Mouse (Mus musculus) heart, postnatal 4 days (tissue): ENCODE measurements around the gene Otud5. TPM values are rescaled to one million over a fixed set of nuclear protein-coding genes. Genes with fewer than 3 reads are reported as not detected.
"Not testable (repeated sequence)": the region's sequence is repeated elsewhere in the genome, so short reads cannot be mapped to it uniquely, and the experiment has no call there.

ENCODE experiments used
- DNase-seq: peaks from one replicate; pipeline ENCODE4 v3.0.0; 2021
- total RNA-seq, 2 experiments: library from RNA; stranded (reverse); gene quantifications; 2 replicates each; pipeline ENCODE4 v1.2.3; 2021

Gene Otud5
- total RNA-seq: 10 to 100 TPM; 34.8 to 39.3 TPM

- peak; percentile 93 for DNase-seq
Observed at GRCm38 (mm10) chrX:7841163-7842162, at the start of gene Otud5. Otud5 (plus strand) TSS chrX:7841364.

GRCm38 (mm10) chrX:7793361-7793760 is 47.8 kb upstream of the Otud5 start:
- no peak for DNase-seq

GRCm38 (mm10) chrX:7795016-7795415 is 46.1 kb upstream of the Otud5 start:
- peak; percentile 60 for DNase-seq

GRCm38 (mm10) chrX:7797327-7797726 is 43.8 kb upstream of the Otud5 start:
- DNase-seq: no peak

DNA sequence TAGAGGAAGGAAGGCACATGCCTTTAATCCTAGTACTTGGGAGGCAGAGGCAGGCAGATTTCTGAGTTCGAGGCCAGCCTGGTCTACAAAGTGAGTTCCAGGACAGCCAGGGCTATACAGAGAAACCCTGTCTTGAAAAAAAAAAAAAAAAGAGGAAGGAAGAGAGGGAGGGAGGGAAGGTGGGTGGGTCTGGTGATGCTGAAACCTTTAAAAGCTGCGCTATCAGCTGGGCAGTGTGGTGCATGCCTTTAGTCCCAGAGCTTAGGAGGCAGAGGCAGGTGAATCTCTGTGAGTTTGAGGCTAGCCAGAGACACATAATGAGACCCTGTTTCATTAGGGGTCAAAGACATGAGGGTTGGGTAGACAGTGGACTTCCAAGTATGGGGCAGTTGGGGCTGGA is 39.0 kb upstream of the Otud5 start:
- not testable (repeated sequence) for DNase-seq

DNA sequence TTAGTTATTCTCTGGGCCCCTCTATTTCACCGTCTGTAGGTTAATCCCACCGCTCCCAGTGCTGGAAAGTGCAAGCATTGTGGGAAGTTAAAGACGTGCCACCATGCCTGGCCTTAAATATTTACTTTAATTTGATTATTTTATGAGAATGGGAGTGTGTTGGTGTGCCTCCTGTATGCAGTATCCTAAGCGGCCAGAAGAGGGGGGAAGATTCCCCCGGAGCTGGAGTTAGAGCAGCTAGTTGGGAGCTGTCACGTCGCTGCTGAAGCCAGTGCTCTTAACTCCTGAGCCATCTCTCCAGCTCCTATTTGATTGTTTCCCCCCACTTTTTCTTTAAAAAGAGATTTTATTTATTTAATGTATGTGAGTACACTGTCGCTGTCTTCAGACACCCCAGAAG is 26.1 kb upstream of the Otud5 start:
- peak; percentile 47 for DNase-seq

DNA sequence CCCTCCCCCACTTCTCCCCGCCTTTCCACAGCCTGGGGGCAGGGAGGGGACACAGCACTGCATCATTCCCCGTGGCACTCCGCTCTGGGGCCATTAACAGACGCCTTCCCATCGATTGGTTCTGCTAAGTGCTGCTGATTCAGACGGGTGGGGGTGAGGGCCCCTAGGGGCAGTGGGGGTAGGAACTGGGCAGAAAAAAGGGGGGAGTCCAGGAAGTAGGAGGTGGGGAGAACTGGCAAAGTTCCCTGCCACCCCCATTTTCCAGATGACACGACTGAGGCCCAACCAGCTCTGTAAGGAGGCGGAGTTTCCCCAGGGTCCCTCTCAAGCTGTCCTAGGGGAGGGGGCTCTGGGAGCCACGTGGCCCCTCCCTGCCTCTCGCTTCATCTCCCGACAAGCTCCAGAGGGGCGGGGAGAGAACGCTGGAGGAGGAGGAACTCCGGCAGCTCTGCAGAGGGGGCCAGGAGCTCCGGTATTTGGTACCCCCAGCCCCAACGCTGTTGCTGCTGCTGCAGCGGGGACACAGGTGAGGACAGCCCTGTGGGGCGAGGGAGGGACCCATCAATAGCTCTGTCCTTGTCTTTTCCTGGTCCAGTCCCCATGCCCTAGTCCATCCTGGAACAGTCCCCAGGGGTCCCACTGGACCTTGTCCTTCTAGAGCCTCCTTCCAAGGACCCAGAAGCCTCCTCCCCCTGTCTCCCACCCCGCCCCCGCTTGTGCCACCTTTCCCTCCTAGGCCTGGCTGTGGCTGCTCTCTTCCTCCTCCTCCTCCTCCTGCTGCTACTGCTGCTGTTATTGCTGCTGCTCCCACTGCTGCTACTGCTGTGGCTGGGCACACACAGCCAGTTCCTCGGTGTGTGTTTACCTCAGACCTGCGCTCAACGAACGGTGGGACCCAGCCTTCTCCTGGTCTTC is 19.0 kb upstream of the Otud5 start, which contains the start of gene Kcnd1:
Gene Kcnd1 (plus strand): TSS at position 425 of the 915 bp plus-strand sequence.
- DNase-seq: peak; percentile 37

DNA sequence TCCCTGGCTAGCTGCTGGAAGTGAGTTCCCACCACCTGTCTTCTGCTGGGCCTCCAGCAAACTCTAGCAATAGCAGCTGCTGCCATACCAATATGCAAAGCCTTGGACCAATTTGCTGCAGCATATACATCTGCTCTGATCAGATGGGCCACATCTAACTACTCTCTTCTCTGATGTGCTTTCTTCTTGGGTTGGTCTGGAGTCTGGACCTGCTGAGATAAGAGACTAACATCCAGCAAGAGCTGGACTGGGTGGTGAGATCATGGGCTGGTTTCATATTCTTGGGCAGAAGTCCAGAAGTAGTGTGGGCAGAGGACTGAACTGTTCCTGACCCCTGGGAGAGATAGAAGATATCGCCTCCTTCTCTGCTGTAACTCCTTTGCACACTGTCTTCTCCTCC is 4.0 kb upstream of the Otud5 start:
- DNase-seq: no peak

DNA sequence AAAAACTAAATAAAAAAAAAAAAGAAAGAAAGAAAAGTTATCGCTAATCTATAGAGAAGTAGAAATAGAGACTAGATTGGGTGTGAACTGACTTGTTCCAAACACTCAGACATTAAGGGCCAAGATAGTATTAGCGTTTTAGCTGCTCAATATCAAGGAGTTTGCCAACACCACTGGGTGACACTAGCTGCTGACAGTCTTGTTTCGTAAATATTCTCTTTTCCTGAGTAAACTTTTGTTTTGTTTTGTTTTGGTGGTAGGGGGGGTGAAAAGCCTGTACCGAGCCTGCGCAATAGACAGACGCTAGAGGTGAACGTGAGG is 362 bp upstream of the Otud5 start:
- DNase-seq: no peak

DNA sequence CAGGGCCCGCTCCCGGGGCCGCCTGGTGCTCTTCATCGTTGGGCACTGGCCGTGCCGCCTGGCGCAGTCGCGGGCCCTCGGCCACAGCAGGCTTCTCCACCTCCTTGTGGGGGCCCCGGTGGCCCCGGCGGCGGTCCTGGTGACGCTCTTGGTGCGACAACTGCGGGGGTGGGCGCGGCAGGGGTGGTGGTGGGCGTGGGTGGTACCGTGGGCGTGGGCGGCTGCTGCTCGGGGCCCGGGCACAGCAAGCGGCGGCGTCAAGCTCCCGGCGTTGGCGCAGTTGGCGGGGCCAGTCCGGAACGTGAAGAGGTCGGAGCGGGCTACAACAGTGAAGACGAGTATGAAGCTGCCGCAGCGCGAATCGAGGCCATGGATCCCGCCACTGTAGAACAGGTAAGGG is 1.2 kb downstream of the Otud5 start:
- peak; percentile 24 for DNase-seq

DNA sequence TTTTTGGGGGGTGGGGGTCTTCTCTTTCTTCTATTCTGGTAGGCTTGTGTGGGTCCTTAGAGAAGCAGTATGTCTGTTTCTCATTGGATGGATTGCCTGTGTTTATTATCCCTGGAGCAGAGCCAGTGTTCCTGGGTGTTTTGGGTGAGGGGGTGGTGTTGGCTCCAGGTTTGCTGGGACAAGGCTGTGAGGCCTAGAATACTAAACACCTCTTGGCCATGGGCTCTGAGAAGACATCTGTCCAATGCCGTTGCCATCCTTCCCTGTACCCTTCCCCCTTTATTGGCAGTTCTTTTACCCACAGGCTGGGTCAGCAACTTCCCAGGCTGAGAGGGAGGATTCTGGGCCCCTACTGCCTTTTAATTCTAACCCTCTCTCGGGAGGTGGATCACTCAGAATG is 6.7 kb downstream of the Otud5 start:
- no peak for DNase-seq

DNA sequence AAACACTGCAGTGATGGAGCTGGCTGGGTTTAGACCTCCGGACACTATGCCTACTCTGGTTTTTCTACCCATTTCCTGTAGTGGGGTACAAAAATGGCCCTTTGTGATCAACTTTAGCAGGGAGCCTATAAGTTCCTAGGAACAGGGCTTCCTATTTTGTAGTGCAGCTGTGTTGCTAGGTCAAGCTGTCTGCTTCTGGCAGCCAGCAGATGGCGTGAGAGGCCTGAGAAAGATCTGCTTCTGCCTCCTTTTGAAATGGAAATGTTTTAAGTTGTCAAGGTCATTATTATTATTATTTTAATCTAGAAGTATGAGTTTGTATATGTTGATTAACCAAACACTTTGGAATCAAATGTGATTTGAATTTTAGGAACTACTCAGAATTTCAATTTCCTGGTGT is 13.4 kb downstream of the Otud5 start:
- DNase-seq: peak; percentile 45

GRCm38 (mm10) chrX:7859191-7859753 is 18.1 kb downstream of the Otud5 start:
- DNase-seq: no peak

DNA sequence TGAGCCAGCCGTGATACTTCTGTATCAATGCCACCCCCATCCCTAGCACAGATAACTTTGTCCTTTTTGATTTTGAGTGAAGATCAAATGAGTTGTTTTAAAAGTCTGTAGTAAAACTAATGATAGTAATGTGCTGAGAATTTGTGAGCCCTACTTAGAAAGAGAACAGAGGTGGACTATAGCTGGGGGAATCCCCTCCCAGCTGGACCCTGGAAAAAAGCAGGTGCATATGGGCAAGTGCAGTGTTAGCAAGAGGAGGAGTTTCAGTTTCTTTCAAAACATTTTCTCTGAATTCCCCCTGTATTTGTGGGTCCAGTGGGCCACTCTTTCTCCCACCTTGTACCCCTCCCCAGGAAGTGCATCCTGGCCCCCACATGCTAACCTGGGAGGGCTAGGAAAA is 22.0 kb downstream of the Otud5 start:
- no peak for DNase-seq

GRCm38 (mm10) chrX:7864551-7864950 is 23.4 kb downstream of the Otud5 start:
- no peak for DNase-seq

DNA sequence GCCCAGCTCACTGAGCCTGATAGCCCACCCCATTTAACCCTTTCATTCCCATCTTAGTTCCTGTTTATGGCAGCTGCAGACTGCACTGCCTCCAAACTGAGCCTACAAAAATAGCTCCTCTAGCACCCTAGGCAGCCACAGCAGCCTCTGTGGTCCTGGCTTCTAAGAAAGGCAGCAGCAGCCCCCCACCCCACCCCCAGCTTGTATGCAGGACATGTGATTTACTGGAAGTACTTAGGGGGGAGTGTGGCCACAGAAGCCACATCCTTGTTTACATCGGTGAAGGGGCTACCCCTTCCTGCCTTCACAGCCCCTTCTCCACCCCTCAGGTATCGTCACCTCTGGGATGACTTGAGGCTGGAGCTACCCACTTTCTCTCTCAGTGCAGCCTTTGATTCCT is 24.2 kb downstream of the Otud5 start:
- DNase-seq: no peak

DNA sequence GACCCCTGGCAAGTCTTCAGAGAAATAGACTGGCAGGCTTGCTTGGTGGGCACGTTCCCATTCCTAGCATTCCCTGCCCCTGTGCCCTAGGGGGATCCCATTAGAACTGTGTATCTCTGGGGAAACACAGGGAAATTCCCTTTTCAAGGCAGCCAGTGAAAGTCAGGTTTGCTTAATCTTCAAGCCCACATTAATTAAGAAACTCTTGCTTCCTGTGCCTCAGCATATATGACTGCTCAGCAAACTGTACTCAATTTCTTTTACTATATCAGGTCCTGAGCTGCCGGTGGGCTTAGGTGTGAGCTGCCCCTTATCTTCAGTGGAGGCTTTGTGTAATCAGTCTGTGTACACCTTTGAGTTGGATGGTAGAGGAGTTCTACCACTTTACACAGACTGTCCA is 24.6 kb downstream of the Otud5 start:
- no peak for DNase-seq

DNA sequence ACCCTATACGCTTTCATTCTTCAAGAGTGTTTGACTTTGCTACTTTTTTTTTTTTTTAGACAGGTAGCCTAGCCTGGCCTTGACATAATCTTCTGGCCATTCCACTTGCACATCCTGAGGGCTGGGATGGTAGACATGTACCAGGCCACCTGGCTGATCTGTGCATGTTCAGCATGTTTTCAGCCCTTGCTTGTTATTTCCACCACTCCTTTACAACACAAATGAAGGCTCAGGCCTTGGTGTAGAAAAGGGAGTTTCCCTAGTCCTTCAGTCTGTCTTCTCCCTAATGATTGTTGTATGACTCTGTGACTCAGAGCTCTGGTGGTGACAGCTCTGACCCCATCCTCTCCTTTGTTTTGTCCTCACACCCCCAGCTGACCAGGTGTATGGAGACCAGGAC is 26.0 kb downstream of the Otud5 start:
- DNase-seq: no peak

- no peak for DNase-seq
Observed at GRCm38 (mm10) chrX:7868506-7868905, 27.3 kb downstream of the Otud5 start.

DNA sequence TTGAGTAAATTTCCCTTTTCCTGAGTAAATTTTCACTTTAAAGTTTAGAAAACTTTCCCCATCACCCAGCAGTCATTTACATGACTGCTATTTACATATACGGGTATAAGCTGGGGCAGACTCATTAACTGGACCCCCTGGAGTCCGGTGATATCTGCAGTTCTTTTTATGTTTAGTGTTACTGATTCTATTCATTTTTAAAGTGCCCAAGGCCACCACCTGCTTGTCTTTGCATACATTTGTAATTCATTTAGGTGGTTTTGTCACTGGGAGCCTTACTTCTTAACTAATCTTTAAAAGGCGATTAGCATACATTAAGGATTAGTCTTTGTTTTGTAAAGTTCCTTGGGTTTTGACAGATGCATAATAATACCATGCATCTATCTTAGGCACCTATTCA is 28.7 kb downstream of the Otud5 start:
- DNase-seq: no peak

DNA sequence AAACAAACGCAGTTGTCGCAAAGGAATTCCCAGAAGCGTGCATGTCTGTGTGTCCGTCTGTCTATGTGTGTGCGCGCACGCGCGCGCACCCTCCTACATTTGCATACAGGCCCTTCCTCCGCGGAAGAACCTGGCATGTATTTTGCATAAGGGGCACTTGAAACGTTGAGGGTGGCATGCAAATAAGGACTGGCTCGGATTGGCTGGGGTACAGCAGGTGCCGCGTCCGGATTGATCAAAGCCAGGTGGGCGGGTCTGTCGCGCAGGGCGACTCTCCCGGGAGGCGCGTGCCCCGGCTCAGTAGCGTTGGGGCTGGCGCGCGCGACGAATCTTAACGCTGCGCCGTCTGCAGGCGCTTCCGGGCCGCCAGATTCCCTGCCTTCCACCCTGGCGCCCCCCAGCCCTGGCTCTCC is 36.8 kb downstream of the Otud5 start, which contains the start of gene Pim2:
Gene Pim2 (plus strand): TSS at position 256 of the 413 bp plus-strand sequence.
- peak; percentile 78 for DNase-seq

GRCm38 (mm10) chrX:7878495-7878894 is 37.3 kb downstream of the Otud5 start:
- DNase-seq: no peak

DNA sequence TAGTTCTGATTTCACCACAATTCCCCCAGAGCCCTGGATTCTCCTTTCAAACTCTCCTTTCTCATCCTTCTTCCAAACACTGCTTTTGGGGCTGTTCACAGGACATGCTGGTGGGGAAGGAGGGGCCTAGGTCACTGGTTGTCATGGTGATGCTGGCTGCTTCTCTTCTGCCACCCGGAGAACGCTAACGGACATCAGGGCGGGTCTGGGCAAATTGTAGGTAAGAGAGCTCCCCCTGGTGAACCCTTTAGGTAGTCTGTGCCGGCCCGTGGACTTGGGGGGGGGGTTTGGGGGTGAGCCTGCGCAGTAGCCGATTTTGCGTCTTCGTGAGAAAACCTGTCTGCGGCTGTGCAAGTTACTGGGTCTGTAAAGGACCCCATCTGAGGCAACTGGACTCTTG is 38.7 kb downstream of the Otud5 start:
- DNase-seq: peak; percentile 64
